Mouse (Mus musculus): Measurements from ENCODE around the gene Il27ra.

Gene Il27ra

DNA sequence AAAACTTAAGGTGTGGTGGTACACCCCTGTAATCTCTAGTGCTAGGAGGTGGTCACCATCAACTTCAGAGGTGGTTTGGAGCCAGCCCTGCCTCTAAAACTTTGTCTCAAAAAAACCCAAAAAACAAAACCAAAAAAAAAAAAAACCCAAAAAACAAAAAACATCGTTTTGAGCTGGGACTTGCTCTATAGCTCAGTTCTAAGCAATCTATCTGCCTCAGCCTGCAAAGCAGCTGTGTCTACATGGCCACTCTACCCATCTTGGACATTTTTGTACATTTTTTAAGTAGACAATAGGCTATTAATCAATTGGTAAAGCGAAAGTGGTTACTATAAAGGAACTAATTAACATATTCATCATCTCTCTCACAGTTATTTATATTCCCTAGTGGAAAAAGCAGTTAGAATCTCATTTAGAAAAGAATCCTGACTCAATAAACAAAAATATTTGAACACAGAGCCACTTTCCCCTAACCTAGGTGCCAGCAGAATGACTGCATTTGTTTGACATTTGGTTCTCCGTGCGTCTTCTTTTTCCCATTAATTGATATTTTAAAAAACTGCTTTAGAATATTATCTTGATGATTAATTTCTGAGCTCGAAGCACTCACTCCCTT is 23.2 kb upstream of the Il27ra start:
- no peak for DNase-seq (ENCODE audit: low spot score in 2 of 2)

GRCm38 (mm10) chr8:84065037-84065436 is 22.6 kb upstream of the Il27ra start, which contains the start of gene Gm10643:
Gene Gm10643 (minus strand): TSS chr8:84065137.
- DNase-seq (ENCODE audit: low spot score in 2 of 2) = no peak

DNA sequence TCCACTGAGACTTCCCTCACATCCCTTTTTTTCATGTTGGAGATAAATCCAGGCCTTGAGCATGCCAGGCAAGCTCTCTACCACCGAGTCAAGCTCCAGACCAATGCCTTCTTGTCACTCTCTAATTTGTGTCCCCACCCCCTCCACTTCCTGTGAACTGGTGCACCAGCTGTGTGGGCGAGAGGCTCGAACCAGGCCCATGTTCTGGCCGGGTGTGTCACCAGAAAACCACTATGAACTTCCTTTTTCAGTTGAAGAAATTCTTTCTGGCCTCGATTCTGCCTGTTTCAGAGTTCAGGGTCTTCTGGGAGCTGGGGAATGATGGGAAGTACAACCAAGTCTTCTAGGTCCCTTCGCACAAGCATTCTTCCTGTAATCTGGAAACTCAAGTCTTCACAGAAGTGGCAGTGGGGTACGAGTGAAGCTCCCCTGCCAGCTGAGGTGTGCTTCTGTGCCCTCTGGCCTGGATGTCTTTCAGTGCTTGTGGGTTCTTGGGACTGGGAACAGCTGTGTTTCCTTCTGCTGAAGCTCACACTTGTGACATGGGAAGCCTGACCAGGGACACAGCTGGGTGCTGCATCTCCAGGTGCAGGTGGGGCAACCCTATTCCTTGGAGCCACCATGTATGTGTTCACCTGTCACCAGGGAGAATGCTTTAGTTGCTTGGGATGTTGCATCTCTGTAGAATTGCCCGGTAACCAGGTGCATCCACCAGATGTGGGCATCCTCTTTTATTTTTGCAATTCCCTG is 21.6 kb upstream of the Il27ra start:
- no peak for DNase-seq (ENCODE audit: low spot score in 2 of 2)

GRCm38 (mm10) chr8:84060245-84060644 is 17.9 kb upstream of the Il27ra start:
- no peak for DNase-seq (ENCODE audit: low spot score in 2 of 2)

DNA sequence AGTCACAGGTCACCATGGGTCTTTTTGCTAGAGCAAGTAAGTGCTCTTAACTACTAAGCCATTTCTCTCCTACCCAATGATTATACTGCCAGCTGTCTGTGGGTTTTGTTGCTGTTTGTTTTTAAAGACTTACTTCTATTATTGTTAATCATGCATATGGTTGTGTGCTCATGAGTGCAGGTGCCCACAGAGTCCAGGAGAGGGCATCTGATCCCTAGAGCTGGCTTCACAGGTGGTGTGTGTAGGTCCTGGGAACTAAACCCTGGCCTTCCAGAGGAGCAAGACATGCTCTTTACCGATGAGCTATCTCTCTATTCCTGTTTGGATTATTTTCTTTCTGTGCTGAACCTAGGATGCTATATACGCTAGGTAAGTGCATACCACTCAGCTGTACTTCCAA is 16.8 kb upstream of the Il27ra start:
- no peak for DNase-seq (ENCODE audit: low spot score in 2 of 2)

- no peak for DNase-seq (ENCODE audit: low spot score in 2 of 2)
Observed at GRCm38 (mm10) chr8:84057827-84058226, 15.4 kb upstream of the Il27ra start.

DNA sequence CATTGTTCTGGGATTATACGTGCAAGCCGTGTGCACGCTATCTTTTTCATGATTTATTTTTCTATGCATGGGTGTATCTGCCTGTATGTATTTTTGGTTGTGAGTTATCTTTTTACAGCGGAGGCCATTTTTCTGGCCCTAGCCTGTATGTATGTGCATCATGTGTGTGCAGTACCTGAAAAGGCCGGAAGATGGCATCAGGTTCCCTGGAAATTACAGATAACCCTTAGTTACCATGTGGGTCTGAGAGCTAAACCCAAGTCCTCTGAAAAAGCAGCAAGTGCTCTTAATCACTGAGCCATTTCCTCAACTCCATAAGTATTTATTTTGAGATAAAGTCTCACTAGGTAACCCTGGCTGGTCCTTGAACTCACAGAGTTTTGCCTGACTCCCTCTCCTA is 10.8 kb upstream of the Il27ra start:
- no peak for DNase-seq (ENCODE audit: low spot score in 2 of 2)

GRCm38 (mm10) chr8:84052746-84053145 is 10.4 kb upstream of the Il27ra start:
- no peak for DNase-seq (ENCODE audit: low spot score in 2 of 2)

DNA sequence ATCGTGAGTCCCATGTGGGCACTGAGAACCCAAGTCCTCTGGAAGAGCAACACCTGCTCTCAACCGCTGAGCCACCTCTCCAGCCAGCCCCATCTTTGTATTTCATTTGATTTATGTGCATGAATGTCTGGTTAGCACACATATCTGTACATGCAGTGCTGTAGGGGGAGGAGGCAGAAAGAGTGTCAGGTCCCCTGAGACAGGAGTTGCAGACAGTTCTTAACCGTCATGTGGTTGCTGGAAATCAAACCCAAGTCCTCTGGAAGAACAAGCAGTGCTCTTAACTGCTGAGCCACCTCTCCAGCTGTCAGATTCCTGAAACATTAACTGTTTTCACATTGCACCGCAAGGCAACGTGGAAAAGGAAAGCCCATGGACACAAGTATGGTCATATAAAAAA is 5.8 kb upstream of the Il27ra start:
- DNase-seq (ENCODE audit: low spot score in 2 of 2) = no peak

DNA sequence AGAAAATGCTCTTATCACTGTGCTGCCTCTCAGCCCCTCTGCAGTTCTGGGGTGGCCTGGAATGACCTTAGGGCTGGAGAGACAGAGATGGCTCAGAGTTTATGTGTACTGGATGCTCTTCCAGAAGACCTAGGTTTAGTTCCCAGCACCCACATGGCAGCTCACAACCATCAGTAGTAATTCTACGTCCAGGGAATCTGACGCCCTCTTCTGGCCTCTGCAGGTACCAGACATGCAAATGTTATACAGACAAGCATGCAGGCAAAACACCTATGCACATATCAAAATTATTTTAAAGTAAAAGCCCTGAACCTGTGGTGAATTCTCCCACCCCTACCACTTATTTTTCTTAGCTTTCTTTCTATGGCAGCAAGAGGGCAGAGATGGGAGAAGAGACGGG is 4.1 kb upstream of the Il27ra start:
- DNase-seq (ENCODE audit: low spot score in 2 of 2) = no peak

GRCm38 (mm10) chr8:84044900-84045299 is 2.5 kb upstream of the Il27ra start, which contains the start of gene Rln3:
Gene Rln3 (minus strand): TSS chr8:84045000.
- no peak for DNase-seq (ENCODE audit: low spot score in 2 of 2)

GRCm38 (mm10) chr8:84044103-84044502 is 1.7 kb upstream of the Il27ra start:
- DNase-seq (ENCODE audit: low spot score in 2 of 2) = no peak

GRCm38 (mm10) chr8:84042948-84043342 is 556 bp upstream of the Il27ra start:
- DNase-seq (ENCODE audit: low spot score in 2 of 2) = no peak

DNA sequence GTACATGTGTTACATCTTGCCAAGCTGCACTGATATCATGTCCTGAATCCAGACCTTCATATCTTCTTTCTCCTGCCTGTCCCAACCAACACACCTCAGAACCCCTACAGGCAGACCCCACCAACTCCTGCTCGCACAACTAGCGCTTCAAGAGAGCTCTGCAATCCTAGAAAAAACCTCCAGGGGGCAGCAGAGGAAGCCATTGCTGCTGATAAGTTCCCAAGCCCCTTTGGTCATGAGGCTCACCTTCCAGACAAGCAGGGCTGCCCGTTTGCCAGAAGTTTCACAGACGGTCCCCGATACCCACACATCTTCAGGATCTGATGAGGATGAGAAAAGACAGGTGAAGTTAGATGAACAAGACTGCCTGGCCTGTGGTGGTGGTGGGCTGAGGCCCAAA is 3.3 kb downstream of the Il27ra start:
- peak; percentile 30 to 41 for DNase-seq (ENCODE audit: low spot score in 2 of 2)

DNA sequence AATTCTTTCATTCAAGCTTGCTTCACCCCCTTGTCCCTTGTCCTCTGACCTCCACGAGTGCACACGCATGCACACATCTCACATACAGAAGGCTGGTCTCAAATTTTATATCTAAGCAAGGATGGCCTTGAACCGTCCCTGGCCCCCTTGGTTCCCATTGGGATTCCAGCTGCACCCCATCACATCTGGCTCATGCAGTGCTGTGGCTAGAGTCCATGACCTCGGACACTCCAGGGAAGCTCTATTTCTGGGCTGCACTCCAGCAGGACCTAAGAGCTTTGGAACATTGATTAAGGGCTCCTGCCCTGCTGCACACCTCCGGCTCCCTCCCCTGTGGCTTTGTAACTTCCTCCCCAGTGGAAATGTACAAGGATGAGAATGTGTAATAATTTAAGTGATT is 4.4 kb downstream of the Il27ra start:
- DNase-seq (ENCODE audit: low spot score in 2 of 2) = no peak

GRCm38 (mm10) chr8:84032777-84033176 is 9.6 kb downstream of the Il27ra start:
- no peak for DNase-seq (ENCODE audit: low spot score in 2 of 2)

GRCm38 (mm10) chr8:84029272-84029671 is 13.1 kb downstream of the Il27ra start:
- DNase-seq (ENCODE audit: low spot score in 2 of 2) = no peak

DNA sequence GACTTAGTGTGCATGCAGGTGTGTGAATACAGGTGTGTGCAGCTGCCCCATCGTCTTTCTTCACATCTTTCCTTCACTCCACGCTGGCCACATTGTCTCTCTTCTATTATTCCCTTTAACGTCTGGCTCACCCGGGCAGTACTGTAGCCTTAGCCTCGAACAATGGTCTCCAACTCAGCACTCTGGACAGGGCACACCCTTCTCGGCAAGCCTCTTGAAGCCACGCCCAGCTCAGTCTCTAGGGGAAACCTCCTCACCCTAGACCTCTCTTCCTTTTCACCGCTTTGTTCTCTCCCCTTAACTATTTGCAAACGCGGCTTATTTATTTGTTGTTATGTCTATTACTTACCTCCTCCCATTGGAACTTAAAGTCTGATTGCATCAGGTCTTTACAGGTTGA is 14.9 kb downstream of the Il27ra start:
- no peak for DNase-seq (ENCODE audit: low spot score in 2 of 2)

DNA sequence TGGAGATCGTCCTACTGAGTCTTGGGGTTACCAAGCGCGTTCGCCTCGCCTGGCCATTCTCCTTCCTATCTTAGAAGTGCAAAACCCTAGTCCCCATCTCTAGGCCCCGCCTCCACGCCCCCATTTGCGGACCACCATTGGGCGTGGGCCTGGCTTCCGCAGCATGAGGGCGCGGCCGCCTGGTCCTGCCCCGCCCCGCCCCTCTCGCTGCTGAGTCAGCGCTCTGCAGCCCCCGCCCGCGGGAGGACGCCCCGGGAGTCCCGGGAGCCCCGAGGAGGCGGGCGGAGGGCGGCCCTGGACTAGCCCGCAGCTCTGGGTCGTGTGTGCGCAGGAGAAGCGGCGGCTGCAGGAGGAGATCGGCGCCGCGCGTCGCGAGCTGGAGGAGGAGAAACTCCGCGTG is 16.5 kb downstream of the Il27ra start:
- DNase-seq (ENCODE audit: low spot score in 2 of 2) = no peak

- DNase-seq (ENCODE audit: low spot score in 2 of 2) = no peak
Observed at GRCm38 (mm10) chr8:84024171-84024570, 18.2 kb downstream of the Il27ra start.

DNA sequence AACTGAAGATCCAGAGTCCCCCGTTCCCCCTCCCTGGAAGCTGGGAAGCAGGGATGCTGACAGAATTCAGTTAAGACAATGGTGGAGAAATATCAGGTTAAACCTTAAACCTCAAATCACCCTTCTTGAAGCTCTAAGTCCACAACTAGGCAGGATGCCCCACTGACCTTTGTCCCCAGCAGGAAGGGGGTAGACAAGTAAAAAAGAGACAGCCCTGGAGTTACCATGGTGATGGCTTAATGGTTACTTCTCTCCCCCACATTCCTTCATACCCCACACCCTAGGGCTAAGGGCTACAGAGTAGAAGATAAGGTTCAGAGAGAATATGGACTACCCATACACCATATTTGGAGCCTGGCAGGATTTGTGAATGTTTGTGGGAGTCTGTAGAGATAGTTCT is 18.8 kb downstream of the Il27ra start:
- no peak for DNase-seq (ENCODE audit: low spot score in 2 of 2)

DNA sequence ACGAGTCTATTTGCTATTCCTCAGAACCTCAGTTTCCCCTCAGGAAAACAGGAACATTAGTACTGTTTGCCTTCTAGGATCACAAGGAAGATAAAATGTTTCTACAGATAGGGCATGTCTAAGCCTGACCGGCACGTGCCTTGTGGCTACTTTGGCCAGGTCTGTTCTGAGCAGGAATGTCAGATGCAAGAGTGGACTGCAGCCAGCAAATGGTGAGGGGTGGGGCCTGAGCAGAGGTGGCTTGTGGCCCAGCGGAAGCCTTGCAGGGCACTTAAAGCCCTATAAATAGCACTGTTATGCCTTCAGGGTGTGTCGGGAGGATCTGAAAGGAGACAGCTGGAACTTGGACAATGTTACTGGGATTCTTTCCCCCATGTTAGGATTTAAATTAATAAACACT is 19.3 kb downstream of the Il27ra start:
- DNase-seq (ENCODE audit: low spot score in 2 of 2) = no peak

DNA sequence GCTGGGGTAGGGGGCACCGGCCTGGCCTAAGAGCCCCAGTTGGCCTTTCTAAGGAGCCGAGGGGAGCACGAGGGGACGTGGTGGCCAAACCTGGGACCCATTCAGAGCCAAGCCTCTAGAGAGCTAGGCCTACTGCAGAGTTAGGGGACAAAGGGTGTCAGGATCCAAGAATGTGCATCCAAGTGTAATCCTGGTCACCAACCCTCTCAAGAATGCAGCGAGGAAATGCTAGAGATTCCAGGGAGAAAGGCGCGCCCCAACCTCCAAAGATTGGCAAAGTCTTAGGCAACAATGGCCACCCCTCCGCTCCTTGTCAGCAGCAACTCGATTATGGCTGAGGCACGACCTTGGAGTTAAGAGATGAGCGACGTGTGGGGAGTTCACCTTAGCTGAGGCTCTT is 20.8 kb downstream of the Il27ra start:
- no peak for DNase-seq (ENCODE audit: low spot score in 2 of 2)

GRCm38 (mm10) chr8:84021096-84021495 is 21.3 kb downstream of the Il27ra start, which contains the start of gene Palm3:
Gene Palm3 (plus strand): TSS chr8:84021471.
- DNase-seq (ENCODE audit: low spot score in 2 of 2) = no peak
